Mouse (Mus musculus): ENCODE data around the gene Sardh.

GRCm38 (mm10) chr2:27166074-27166473 is 82.1 kb downstream of the Sardh start:
- TF ChIP-seq CTCF (IDR thresholded peaks at IDR 0.05) = no peak
- TF ChIP-seq EP300 (IDR thresholded peaks at IDR 0.05) = no peak

All from lung, postnatal 0 days (tissue).